Mouse (Mus musculus): ENCODE results near the gene Gm10181.
"Not testable (repeated sequence)": the region's sequence is repeated elsewhere in the genome, so short reads cannot be mapped to it uniquely, and the experiment has no call there.

Gene Gm10181

DNA sequence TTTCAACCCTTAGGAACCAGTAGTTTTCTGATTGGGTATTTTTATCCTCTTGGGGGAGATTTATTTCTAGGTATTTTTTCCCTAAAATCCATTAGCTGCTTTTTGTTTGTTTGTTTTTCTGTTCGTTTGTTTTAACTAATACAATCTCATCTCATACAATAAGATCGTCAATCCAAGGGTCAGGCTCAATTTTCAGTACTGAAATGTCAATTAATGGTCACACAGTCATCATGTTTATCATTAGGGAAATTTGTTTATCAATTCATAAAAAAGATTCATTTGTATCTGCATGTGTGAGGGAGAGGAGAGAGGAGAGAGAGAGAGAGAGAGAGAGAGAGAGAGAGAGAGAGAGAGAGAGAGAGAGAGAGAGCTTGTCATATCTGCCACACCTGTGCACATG, at the start of gene Gm10181:
Gene Gm10181 (plus strand): TSS at position 301 of the 400 bp plus-strand sequence.
- no peak for DNase-seq (ENCODE audit: low spot score in 2 of 2)

DNA sequence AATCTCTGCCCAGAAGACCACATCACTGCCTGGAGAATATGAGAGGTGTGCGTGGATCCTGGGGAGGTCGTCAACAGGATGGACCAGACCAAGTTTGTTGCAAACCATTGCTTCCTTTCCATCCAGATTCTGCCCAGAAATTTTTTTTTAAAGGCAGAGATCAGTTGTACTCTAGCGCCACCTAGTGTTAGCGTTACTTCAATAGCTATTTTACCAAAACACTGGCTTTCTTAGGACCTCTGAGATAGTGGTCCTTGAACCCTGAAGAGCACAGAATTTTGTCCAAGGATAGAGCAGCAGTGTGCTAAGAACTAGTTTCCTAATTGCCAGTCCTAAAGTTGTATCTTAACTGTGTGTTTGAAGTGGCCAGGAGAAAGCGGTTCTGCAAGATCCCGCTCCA, 47.6 kb upstream of the Gm10181 start:
- no peak for DNase-seq (ENCODE audit: low spot score in 2 of 2)

DNA sequence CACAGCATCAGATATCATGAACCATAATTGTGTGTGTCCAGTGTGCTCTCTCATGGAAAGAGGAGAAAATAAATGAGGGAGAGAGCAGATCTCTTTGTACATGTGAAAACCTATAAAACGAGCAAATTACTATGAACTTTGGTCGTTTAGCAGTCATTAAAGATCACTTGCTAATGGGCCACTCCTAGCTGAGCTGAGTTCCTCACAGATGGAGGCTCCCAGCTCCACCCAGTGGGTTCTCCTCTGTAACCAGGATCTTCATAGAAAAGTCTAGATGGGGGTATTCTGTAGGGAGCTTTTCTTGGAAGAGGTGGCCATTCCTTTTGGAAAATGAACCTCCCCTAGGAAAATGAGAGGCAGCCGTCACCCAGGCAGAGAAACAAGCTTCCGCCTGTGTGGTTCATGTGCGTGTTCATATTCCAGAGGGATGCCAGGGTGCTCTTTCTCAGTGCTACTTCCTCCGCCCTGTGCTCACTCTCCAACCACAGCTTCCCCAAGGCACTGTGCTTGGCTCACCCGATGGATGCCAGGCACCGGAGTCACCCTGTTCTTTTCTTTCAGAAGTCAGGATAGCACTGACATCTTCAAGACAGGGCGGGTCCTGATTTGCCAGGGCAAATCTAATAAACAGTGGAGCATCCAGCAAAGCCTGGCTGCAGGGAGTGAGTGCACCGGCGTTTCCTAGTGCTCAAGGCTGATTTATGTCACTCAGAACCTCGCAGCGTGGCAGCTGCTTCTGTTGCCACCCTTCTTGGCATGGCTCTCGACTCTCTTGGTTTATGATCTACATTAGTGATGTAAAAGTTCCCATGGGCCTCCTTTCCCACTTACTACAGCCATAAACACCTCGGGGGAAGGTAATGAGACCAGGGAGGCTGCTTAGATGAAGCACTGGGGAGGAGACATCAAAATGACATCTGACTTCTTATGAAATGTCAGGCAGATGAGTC, 46.8 kb upstream of the Gm10181 start:
- DNase-seq (ENCODE audit: low spot score in 2 of 2) = no peak

DNA sequence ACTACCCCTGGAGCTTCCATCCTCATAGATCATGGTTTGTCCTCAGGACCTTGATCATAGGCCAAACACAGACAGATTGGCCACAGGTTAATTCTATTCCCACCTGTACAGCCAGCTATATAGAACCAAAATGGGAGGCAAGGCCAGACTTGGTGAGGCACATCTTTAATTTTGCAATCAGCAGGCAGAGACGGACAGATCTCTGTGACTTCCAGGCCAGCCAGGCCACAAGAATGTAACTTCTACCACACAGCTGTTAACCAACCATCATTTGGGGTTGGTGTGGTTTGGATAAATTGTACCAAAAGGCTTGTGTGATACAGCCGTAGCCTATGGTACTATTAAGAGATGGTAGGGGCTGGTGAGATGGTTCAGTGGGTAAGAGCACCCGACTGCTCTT, 44.9 kb upstream of the Gm10181 start:
- DNase-seq (ENCODE audit: low spot score in 2 of 2) = no peak

DNA sequence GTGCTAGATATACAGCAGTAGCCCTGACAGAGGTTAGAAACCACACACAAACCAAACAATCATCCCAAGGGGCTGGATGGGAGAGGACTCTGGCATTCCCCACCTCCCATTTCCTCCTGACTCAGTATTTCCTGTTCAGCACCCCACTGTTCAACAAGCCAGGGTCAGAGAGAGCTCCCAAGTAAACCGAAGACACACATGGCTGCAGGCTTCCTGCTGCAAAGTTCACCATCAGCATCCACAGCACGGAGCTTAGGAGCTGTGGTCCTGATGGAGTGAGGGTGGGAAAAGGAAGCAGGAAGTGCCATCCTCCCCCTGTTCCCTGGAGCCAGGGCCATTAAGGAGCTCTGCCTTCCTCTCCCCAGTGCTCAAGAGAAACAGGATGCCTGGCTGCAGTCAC, 40.9 kb upstream of the Gm10181 start:
- no peak for DNase-seq (ENCODE audit: low spot score in 2 of 2)

DNA sequence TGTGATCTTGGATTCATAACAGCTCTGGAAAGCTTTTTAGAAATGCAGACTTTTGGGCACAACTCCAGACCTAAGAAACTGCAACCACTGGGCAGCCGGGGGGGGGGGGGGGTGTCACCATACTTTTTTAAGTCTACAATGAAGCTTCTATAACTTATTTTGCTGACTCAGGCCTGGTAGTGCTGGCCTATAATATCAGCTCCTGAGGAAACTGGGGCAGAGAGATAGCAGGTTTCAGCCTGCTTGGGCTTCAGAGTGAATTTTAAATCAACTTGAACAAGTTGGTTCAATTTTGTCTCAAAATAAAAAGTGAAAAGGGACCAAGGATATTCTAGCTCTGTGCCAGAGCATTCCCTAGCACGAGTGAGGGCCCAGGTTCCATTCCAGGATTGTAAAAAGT, 40.3 kb upstream of the Gm10181 start:
- DNase-seq (ENCODE audit: low spot score in 2 of 2) = no peak

DNA sequence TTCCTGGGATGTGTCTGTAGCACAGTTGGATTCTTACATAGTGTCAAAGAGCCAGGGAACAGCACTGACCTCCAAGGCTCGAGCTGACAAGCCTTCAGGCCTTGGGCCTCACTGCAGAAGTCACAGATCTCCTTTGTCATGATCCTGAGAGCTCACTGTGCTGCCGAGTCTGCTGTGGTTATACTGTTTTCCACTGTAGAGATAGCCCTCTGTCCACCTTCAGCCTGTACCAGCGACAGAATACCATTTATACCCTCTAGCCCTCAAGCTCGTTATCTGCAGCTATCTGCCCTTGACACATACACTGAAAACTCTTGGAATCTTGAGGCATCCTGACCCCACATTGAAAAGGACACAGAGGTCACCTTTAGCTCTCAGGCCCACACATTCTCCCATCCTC, 37.3 kb upstream of the Gm10181 start:
- DNase-seq (ENCODE audit: low spot score in 2 of 2) = no peak

DNA sequence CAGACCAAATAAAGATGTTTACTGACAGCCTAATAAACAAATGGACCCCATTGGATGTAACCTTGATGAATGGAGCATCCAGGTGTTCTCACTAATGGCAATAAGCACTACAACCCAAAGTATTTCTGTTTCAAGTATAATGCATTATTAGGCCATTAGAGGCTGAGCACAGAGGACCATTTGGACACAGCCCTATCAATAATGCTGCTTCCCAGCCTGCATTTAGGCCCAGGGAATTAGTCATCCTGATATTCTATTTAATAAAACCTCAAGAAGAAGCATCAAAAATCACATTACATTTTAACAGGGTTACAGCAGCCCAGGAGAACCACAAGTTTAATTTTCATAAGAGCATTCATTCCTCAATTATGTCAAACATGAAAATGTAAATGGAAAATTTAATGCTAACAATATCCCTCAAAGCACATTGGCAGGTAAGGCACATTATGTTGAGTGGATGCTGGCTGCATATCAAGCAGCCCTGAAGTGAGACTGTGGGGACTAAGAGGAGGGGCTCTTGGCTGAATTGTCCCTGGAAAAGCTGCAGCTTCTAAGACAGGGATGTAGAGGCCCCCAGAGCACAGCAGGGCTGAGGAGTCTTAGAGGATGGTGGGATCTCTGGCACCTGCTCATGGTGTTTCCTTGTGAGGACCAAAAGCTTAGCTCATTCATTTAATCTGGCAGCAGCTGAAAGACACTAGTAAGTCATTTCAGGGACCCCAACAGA, 33.4 kb upstream of the Gm10181 start:
- DNase-seq (ENCODE audit: low spot score in 2 of 2) = no peak

DNA sequence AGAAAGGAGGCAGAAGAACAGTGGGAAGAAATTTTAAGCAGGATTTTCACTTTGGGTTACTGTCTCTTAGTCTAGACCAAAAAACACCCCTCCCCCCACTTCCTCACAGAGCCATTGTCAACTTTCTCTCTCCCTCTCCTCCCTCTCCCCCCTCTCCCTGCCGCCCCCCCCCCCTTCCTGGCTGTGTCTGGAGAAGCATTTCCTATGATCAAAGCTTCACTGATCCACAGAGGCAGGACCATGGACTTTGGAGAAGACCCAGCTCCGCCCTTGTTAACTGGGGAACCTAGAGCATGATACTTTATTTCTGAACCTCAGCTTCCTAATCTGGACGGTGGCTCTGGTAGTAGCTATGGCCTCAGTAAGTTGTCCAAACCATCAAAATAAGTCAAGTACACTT, 30.5 kb upstream of the Gm10181 start:
- DNase-seq (ENCODE audit: low spot score in 2 of 2) = no peak

DNA sequence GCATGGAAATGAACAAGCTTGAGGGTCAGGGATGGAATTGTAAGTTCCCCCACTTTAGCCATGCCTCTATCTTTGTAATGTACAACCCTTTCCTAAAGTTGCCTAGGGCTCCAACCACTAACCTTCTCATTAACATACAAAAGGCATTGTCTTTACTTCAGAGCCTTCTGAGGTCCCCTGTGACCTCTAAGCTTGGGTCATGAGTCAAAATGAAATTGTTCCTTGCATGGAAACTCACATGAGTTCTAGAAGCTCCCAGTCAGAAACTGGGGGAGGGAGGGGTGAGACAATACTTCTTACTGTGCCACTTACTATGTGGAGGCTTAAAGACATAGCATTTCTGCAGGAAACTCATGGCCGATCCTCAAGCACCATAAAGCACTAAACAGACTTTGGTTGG, 16.6 kb upstream of the Gm10181 start:
- no peak for DNase-seq (ENCODE audit: low spot score in 2 of 2)

DNA sequence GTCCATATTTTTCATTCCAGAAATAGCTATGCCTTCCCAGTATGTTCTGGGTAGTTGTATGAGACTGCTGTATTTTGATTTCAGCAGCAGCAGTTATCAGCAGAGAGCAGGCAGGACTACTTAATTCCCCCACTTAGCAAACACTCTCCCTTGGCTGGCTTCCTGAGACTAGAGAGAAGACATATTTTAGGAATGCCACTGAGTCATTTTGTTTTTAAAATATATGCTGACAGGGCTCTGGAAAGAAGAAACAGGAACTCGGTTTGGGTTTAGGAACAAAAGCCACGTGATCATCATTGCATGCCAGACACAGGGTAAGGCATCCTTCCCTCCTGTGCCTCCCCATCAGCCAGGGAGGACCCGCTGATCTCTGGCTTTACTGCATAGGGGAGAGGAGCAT, 13.2 kb upstream of the Gm10181 start:
- no peak for DNase-seq (ENCODE audit: low spot score in 2 of 2)

DNA sequence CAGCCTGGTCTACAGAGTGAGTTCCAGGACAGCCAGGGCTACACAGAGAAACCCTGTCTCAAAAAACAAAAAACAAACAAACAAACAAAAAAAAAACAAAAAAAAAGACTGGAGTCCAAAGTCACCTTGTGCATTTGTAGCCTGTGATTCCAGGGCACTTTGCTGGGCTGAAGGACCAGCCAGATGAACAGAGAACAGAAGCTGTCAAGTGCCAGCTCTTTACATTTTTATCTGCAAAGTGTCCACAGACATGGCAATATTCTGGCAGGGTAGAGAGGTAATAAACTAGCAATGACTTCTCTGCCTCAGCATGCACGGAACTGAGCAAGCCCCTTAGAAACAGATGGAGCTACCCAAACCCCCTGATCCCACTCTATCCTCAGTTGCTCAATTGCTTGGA, 12.7 kb upstream of the Gm10181 start:
- DNase-seq (ENCODE audit: low spot score in 2 of 2) = no peak

DNA sequence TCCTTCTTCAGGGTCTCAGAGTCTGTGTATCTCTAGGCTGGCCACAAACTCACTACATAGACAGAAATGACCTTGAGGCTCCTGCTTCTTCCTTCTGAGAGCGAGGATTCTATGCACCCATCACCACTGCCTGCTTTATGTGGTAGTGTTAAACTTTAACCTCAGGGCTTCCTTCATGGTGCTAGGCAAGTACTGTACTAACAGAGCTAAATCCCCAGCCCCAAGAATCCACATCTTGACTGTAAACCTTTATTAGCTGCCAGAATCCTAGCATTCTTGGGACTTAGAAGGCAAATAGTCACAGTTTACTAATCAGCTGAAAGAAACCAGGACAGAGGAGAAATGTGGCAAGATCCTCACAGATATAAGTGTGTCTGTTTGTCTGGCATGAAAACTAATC, 1.6 kb downstream of the Gm10181 start:
- DNase-seq (ENCODE audit: low spot score in 2 of 2) = no peak

DNA sequence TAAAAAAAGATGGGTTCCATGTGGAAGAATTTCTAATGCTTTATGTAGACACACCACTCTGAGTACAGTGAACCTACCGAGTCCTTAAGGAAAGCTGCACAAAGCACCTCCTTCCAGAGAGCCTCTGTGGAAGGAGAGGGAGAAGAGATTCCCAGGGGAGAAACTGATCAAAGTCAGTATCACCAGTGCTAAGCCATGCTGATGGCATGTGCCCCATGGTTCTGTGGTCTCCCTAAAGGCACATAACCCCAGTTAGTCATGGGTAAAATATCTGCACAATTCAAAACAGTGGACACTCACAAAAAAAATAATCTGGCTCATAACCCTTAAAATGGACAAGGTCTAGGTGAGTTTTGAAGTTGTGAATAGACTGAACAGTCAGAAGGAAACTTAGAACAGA, 13.7 kb downstream of the Gm10181 start:
- no peak for DNase-seq (ENCODE audit: low spot score in 2 of 2)

DNA sequence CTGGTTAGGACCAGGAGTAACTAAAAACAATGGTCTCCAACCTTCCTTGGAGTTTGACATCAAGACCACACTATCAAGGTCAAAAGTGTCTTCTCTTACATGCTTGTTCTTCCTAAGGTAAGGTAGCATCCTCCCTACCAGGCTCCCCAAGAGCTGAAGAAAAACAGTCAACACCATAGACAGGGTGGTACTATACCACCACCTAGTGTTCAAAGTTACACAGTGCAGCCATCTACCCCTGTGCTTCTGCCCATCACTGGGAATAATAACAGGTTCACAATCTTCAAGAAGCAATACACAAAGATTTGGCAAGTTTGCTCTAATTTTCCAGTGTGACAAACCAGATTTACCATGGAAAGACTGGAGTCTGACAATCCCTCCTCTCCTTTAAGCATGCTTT, 15.4 kb downstream of the Gm10181 start:
- DNase-seq (ENCODE audit: low spot score in 2 of 2) = no peak

DNA sequence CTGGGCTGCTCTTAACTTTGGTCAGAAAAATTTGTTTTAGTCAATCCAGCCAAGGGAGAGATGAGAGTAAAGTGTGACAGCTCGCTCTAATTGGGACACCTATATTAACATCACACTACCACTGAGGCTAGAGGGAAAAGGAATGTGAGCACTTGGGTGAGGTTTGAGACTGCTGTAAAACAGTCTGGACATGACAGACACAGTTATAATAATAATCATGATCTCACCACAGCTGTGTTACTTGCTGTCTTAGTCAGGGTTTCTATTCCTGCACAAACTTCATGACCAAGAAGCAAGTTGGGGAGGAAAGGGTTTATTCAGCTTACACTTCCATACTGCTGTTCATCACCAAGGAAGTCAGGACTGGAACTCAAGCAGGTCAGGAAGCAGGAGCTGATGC, 34.4 kb downstream of the Gm10181 start:
- not testable (repeated sequence) for DNase-seq (ENCODE audit: low spot score in 2 of 2)

DNA sequence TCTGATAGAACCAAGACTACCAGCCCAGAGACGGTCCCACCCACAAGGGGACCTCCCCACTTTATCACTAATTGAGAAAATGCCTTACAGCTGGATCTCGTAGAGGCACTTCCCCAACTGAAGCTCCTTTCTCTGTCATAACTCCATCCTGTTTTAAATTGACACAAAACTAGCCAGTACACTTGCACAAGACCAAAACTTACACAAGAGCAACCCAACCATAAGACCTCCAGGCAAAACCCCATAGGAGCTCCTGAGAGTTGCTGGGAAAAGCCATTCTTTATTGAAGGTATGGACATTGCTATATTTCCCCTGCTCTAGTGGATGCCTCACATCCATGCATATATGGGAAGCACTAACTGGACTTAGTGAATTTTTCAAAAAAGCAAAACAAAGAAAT, 34.8 kb downstream of the Gm10181 start:
- DNase-seq (ENCODE audit: low spot score in 2 of 2) = no peak

DNA sequence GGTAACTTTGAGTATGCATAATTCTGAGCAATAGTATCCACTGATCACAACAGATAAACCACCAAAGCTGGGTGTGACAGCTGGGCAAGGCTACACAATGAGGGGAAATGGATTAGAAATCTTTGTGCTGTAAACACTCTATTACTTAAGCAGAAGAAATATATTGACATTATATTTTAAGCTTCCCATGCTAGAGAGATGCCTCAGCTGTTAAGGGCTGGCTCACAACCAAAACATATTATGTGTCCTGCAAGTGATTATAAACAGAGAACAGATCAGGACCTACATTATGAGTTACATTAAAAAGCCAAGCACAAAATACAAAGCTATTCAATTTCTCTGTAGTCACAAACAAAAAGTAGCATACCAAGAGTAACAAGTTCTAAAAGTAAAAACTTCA, 43.0 kb downstream of the Gm10181 start:
- DNase-seq (ENCODE audit: low spot score in 2 of 2) = no peak

DNA sequence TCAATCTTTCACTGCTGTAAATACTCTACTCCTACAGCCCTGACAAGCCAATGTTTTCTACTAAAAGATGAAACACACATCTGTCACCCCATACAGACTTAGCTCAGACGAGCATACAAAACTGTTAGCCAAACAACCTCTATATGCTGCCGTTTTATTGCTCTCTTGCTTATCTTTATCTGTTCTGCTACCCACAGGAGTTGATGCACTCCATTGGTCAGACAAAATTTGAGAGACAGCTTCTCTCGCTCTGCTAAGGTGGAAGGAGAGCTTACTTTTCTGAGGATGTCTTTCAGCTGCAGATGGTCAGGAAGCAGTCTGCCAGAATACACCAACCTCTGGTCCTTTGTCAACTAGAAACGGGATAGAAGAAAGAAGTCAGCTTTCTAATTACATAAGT, 43.7 kb downstream of the Gm10181 start:
- DNase-seq (ENCODE audit: low spot score in 2 of 2) = no peak

DNA sequence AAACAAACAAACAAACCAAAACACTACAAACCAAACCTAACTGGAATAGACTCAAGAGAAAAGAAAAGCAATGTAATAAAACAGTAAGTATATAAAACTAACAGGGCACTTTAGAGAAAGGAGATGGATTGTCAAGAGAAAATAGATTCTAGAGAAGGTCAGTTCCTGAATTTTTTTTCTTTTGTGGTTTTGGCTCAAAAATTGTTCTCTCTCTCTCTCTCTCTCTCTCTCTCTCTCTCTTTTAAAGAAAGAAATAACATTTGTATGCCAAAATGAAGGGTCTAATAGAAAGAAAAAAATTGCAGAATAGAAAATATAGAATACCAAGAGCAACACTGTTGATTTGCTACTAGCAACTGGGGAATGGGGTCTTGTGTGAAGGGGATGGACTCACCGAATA, 49.7 kb downstream of the Gm10181 start:
- DNase-seq (ENCODE audit: low spot score in 2 of 2) = no peak
